Mouse (Mus musculus): ENCODE measurements around the gene Sik1.

The Sik1 gene

DNA sequence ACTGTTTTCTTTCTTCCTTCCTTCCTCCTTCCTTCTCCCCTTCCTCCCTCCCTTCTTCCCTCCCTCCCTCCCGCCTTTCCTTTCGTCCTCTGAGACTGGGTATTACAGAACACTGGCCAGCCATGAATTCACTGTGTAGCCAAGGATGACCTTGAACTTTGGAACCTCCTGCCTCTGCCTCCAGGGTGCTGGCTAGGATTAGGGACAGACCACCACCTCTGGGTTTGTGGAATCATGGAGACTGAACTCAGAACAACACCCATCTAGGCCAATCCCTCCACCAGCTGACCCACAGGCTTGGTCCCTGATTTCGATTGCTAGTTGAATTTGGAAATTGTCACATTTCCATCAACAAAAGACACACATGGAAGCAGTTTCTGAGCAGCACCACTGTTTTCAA lies 49.1 kb downstream of the Sik1 start:
- no peak for DNase-seq (ENCODE audit: low read depth)

DNA sequence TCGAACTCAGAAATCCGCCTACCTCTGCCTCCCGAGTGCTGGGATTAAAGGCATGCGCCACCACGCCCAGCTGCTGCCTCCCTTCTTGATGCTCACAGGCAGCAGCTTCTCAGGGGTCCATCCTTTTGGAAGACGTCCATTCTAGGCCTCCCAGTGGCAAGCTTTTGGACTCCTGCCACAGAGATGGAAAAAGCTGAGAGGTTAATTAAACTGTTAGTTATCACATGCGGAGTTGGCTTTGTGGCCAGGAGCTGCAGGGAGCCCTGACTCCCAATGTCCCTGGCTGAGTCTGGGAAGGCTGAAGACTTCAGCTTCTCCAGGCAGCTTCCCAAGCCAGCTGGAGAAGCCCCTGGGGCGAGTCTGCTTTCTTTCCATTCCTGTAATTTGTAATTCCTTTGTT lies 49.6 kb downstream of the Sik1 start:
- no peak for DNase-seq (ENCODE audit: low read depth)

DNA sequence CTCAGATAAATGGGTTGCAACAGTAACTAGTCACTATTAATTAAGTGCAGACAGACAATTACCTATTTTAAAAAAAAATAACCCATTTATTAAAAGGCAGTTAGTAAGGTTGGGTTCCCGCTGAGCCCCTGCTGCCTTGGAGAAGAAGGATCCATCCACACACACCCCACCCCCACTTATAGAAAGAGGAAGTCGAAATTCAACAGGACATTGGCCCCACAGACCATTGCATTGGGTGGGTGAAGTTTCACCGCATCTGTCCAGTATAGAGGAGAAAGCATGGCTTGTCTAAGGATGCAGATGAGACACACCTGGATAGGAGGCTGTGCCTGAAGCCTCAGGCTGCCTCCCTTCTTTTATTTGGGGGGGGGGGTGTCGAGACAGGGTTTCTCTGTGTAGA lies 50.0 kb downstream of the Sik1 start:
- no peak for DNase-seq (ENCODE audit: low read depth)

DNA sequence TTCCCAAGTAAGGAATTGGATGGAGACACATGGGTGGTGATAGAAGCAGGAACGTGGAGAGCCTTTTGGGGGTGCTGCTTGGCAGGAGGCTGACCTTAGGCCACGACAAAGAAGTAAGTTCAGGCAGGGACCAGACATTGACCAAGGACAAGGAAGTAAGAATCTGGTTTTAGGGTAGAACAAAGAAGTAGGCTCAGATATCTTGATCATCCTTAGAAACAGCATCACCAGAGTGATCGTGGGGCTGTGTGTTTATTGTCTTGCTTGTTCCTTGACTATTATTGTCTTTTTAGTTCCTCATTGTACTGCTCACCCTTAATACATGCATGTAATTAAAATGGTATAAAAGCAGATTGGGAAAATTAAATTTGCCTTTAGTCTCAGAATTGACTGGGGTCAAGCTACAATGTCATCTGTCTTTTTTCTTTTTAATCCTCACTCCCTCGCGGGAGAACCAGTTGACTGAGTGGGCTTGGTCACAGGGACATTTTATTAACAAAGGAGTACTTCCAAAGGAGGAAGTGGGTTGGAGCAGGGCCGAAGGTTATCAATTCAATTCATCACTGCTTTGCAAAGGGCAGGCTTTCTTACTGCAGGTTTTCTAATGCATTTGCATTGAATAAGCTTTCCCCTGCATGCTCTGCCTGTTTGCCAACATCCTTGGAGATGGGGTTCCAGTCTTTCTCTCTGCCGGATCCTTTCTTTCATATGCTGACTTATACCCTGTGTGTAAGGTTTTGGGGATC lies 53.2 kb downstream of the Sik1 start:
- no peak for DNase-seq (ENCODE audit: low read depth)

DNA sequence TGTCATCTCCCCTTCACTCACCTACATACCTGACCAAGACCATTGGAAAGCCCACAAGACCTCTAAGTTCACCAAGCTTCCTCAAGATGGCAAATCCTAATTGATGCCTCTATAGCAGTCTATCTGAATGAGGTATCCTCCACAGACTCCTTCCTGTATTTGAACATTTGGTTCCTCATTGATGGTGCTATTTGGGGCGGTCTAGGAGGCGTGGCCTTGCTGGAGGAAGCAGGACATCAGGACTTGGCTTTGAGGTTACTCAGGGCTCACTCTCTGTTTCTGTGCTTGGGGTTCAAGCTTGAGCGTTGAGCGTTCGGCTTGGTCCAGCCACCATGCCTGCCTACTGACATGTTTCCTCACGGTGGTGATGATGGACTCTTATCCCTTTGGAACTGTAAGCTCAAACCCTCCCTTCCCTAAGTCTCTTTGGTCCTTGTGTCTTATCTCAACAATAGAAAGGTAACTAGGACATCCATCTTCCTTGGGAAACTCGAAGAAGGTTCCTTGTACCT lies 54.7 kb downstream of the Sik1 start:
- no peak for DNase-seq (ENCODE audit: low read depth)

DNA sequence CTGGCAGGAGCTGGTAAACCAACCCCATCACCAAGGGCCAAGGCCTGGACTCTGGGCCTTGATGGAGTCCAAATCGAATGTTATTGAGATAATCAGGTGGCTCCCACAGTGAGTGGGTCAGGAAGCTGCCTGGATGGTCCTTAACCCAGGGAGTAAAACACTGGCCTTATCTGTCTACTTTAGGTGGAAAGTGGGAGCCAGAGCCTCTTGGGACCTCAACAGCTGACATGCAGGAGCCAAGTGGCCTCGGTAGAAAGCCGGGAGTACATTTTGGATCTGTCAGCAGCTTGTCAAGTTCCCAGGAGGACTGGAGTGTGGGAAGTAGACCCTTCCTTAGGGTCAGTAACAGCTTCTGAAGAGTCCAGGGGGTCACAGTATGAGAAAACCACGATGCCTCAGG lies 59.7 kb downstream of the Sik1 start:
- DNase-seq (ENCODE audit: low read depth), result no peak
